Mouse (Mus musculus) gastrocnemius, postnatal 25 days (tissue): ENCODE results near the gene 2210011C24Rik. TPM values are rescaled to one million over a fixed set of nuclear protein-coding genes. Genes with fewer than 3 reads are reported as not detected.
A peak's percentile ranks its signal among the peaks of the same experiment; 100 is the strongest.
"Not testable (repeated sequence)": the region's sequence is repeated elsewhere in the genome, so short reads cannot be mapped to it uniquely, and the experiment has no call there.

Experiments
- DNase-seq: peaks from one replicate; pipeline ENCODE4 v3.0.0; 2022
- total RNA-seq, 2 experiments: library from RNA; stranded (reverse); gene quantifications; 1 replicate in 1 of 2; 2 replicates in 1 of 2; pipeline ENCODE4 v1.2.3; 2021

2210011C24Rik gene
- total RNA-seq, 2 experiments from 2014 or later = 3.3 to 5.9 TPM

DNA sequence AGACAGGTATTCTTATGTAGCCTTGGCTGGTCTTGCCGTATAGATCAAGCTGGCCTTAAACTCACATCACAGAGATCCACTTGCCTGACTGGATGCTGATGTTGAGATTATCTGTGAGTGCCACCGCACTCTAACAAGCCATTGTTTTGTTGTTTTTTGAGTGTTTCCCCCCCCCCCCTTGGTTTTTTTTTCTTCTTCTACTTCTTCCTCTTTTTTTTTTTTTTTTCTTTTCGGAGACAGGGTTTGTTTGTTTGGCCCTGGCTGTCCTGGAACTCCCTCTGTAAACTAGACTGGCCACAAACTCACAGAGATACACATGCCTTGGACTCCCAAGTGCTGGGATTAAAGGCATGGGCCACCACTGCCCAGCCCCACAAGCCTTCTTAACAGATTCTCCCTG, 17.9 kb downstream of the 2210011C24Rik start:
- DNase-seq = no peak

DNA sequence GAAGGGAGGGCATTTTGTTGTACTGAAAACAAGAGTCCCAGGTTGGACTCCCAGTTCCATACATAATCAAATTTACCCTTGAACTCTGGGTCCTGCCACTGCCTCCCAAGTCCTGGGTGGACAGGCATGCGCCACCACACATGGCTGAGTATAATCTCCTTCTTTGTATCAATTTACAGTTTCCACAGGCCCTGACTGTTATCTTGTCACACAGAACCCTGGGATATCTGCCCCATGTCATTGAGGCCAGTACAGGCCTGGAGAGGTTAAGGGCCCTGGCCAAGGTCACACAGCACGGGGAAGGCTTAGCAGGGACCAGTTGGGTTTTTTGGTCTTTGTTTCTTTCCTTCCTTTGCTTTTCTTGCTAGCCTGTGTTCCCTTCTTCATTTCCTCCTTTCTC, 19.5 kb downstream of the 2210011C24Rik start:
- DNase-seq = no peak

DNA sequence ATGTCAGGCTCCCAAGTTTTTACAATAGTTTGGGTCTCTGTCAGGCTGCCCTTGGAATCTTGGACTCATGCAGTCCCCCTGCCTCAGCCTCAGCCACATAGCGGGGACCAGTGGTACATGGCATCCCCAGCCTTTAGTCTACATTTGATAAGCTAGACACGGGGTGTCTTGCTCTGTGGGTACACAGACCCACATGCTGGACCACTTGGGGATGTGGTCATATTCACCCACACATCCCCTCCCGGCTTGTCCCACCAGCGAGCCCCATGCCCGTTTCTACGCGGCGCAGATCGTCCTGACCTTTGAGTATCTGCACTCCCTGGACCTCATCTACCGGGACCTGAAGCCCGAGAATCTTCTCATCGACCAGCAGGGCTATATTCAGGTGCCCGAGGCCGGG, 21.8 kb downstream of the 2210011C24Rik start:
- DNase-seq = no peak

DNA sequence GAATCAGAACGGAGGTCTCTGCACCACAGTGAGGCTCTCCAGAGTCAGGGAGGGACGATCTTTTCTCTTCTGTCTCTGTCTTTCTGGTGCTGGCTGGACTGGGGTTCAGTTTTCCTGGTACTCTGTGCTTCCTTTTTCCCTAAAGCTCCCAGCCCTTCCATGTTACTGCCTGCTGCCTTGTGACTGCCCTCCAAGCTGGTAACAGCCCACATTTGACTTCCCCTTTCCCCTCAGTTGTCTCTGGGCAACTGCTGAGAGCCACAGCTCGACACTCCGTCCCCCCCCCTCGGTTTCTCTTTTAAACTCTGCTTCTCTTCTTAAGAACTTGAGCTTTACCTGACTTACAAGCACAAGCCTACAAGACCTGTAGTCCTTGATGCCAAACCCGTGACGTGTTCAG, 22.7 kb downstream of the 2210011C24Rik start:
- DNase-seq = no peak

DNA sequence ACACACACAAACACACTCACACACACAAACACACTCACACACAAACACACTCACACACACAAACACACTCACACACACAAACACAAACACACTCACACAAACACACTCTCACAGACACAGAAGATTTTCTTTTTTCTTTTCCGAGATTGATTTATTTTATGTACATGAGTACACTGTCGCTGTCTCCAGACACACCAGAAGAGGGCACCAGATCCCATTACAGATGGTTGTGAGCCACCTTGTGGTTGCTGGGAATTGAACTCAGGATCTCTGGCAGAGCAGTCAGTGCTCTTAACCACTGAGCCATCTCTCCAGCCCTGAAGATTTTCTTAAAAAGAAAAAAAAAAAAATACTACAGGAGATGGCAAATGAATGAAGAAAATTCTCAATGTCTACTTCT, 28.7 kb downstream of the 2210011C24Rik start:
- not testable (repeated sequence) for DNase-seq

DNA sequence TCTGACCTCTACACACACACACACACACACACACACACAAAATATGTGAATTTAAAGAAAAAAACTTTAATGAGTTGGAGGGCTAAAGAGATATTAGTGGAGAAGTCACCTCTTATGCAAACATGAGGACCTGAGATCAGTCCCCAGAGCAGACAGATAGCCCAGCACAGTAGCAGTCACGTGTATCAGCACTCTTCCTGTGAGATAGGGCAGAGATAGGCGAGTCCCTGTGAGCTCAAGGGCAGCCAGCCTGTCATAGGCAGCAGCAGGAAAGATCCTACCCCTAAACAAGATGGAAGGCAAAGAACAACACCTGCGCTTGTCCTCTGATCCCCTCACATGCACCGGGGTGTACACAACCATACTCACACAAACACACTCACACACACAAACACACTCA, 29.5 kb downstream of the 2210011C24Rik start:
- no peak for DNase-seq

DNA sequence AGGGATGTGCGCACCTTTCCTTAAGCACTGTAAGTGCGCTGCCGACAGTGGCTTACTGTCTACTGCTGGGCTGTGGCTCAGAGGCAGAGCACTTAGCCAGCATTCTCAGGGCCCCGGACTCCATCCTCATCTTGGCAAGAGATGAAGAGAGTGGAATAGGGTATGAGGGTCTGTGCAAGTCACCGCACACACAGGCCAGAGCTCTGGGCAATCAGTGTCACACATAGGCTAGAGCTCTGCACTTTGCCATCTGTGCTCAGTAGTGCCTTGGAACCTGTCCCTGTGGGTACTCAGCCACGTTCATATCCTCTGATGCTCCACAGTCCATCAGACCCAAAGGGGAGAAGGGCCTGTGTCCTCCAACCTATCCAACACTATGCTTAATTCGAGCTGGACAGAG, 30.4 kb downstream of the 2210011C24Rik start:
- DNase-seq = no peak

DNA sequence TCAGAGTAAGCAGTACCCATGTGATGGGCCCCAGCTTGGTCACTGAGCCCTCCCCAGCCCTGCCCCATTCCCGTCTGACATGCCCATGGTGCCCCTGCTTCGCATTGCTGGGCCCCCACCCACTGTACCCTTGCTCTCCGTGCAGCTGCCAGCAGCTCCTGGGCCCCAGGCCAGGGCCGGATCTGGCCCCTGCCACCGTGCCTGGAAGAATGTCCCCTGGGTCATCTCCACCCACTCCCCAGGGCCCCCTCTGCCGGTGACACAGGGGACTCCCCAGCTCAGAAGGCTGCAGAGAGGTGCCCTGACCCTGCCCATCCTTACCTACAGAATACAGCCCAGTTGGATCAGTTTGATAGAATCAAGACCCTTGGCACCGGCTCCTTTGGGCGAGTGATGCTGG, 31.1 kb downstream of the 2210011C24Rik start:
- DNase-seq = peak; percentile 83

DNA sequence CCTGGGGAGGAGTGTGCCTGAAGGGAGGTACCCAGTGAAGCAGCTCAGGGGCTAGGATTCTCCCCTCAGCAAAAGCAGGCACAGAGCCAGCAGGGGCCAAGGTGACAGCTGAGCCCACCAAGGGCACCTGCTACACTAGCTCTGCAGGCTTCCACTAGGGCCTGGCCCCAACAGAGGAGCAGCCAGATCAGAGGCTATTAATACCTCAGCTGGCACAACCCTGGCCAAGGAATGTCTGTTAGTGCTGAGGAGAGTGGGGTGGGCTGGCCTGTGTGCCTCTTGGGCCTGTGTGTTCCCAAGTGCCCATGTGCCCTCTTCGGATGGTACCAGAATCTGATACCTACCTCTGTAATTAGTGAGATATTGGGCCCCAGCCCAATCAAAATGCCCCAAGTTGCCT, 31.7 kb downstream of the 2210011C24Rik start:
- peak; percentile 79 for DNase-seq

DNA sequence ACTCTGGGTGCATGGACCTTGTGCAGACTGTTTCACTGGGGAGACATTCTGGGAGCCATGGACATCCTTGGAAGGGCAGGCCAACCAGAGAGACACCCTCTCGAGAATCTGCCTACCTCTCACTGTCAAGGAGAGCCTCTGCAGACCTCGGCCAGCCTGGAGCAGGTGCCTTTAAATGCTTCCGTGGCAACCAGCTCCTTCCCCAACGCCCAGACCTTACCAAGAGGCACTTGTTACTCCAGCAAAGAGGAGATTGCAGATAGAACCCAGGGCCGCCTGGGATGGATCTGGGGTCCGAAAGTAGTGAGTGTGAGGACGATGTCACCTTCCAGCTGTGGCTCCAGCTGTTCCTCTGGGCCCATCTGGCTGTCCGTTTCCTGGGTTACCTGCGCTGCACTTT, 33.8 kb downstream of the 2210011C24Rik start:
- DNase-seq = no peak

DNA sequence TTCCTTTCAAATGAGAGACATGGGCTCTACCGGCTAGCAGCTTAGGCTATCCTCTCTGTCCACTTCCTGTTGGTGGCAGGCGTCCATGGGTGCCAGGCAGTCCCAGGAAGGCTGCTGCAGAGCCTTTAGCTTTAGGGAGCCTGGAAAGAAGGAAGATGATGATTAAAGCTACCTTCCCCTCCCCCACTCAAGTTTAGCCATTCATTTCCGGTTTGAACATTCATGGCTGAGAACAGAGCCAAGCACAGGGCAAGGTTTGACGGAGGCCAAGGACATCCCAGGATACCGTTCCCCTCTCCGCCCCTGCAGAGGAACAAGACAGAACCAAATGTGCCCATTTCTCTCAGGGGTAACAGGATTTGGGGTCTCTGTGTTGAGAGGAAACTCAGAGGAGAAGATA, 34.3 kb downstream of the 2210011C24Rik start:
- DNase-seq = no peak

DNA sequence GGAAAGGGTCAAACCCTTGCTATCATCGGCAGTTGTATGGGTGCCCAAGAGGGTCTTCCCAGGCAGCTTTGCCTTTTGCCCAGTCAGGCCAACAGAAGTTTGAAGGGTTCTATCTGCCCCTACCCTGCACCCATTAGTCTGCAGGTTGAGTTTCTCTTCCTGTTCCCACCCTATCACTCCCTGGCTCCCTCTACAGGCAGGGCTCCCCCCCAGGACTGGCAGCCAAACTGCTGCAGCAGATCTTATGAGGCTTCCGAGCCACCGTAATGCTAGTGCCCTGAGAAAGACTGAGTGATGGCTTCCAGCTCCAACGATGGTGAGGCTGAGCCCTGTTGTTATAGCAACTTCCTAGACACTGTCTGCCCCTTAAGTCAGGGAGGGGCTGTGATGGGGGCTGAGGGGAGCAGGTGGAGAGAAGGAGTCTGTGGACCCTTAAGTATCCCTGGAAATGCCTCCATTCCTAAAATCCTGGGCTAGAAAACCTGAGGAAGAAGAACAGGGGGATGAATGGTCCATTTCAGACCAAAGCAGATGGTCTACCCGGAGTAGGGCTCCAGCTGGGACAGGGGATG, 35.1 kb downstream of the 2210011C24Rik start:
- DNase-seq = no peak

DNA sequence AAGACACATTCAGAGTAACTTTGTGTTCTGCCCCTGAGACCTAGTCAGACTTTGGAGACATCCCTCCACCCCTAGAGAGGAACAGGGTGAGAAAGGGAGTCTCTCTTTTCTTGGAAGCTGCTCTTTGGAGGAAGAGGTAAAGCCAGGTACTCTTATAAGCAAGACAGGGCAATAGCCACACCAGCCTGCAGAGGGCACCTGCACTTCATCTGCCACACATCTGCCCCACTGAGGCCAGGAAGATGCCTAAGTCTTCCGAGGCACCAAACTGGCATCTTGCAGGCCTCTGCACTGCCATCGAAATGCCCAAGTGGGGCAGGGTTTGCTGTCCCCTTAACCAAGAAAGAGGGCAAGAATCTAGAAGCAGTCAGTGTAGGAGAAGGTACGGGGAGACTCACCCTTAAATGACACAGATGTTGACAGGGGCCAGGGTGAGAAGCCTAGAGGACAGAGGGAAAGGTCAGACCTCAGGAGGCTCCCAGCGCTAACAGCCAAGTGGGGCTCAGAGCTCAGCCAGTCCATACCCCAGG, 35.8 kb downstream of the 2210011C24Rik start:
- no peak for DNase-seq

DNA sequence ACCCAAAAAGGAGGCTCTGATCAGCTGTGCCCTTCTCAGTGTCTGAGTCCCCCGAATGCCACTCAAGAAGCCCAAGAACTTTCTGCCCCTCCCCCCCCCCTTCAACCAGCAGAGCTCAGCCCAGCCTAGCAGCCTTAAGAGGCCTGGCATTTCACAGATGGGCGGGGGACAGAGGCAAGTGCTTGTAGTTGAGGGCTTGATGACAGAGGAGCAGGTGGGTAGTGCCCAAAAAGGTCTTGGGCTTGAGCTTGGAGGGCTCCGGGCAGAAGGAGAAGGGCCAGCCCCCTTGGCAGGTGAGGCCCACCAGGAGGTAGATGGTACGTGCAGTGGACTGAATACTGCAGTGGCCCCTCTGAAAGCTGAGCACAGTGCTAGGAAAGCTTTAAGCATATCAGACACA, 37.5 kb downstream of the 2210011C24Rik start:
- DNase-seq = no peak

DNA sequence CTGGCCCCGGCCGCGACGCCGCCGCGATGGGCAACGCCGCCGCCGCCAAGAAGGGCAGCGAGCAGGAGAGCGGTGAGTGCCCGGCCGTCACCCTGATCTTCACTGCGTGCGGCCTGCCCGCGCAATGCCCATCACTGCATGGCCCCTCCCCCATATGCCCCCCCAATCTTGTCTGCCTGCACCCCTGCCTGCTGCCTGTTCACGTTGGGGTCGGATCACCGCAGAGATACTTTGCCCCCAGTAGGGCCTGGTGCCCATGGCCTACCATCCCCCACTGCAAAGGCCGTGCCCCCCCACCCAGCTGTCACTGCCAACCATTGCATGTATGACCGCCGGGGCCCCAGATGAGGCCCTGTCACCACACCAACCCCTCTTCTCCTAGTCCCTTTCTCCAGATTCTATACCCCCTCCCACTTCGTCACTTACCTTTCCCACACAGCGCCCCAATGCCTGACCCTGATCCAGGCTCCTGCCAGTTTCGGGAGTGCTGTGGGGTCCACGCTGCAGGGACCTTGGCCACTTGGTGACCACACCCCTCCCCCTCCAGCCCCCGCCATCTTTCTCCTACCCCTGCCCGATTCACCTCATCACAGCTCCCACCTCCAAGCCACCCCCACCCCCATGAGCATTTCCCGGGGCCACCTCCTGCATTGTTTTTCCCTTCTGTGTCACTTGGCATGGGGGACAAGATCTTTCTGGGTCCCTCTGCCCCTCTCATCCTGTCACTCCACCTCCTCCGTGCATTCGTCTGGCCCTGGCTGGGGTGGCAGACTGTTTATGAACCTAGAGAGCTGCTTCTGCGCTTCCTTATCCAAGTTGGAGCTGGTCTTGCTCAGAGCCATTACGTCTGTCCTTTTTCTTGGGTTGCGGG, 38.6 kb downstream of the 2210011C24Rik start:
- peak; percentile 47 for DNase-seq

DNA sequence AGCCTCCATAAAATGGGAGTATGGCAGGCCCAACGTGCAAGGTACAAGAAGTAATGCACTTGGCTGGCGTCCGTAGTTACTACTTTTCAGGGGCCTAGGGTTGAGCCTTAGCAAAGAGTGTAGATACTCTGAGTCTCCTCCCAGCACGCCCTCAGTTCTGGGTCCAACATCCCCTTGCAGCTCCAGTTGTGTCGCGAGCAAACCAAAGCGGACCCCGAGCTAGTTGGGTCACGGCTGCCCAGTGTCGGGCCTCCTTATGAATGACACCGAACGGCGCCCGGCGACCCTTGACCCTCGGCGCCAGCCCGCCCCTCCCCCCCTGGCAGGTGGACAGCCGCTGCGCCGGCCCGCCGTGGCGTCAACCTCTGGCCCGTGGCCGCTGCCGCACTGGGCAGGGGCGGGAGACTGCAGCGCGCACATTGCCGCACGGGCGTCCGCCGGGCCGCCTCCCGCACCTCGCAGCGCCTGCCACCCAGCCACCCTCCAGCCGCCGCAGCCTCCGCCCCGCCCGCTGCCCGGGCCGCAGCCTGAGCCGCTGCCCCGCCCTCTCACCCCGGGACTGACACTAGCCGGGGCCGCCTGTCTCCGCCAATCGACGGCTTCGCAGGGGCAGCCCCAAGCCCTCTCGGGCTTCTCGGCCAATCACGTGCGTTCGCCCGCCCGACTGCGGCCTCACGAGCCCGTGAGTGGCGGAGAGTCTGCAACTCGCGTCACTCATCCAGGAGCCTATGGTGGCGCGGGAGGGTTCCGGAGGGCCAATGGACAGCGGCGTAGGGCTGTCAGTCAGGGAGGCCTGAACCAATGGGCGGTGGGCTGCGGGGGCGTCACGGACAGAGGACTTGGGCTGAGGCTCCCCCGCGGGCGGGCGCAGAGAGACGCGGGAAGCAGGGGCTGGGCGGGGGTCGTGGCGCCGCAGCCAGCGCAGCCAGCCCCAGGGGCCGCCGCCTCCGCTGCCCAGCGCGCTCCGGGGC, 39.5 kb downstream of the 2210011C24Rik start, which contains the start of gene Prkaca:
TSS of gene Prkaca (plus strand) at position 844 of the 971 bp plus-strand sequence.
- peak; percentile 100 for DNase-seq

DNA sequence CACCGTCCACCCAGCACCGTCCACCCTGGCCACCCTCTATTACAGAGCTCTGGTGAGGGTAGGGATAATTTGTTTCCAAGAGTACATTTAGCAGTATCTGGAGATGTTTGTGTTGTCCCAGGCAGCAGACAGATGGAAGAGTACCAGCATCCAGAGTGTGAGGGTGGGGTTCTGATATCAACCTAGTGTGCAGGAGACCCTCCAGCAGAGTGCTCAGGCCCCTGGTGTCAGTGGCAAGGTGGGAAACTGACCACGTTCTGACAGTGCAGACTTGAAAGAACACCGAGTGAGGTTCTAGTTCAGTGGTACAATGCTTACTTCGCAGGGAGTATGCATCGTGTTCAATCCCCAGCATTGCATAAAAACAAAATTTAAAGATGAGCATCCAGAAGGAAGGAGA, 40.3 kb downstream of the 2210011C24Rik start:
- DNase-seq = no peak

DNA sequence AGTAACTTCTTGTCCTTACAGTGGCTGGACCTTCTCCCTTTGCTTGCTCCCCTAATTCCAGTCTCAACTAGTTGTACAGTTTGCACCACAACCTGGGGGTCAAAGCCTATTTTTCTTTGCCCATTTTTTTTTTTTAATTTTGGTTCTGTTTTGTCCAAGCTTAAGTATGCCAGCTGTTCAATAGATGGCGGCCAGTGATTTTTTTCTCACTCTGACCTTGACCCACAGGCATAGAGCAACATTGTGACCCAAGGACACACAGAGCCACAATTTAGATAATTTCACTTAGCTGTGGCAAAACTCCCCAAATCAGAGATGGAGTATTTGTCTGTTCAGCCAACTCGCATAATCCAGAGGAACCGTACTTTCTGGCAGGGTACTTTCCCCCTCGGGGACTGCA, 40.9 kb downstream of the 2210011C24Rik start:
- no peak for DNase-seq

DNA sequence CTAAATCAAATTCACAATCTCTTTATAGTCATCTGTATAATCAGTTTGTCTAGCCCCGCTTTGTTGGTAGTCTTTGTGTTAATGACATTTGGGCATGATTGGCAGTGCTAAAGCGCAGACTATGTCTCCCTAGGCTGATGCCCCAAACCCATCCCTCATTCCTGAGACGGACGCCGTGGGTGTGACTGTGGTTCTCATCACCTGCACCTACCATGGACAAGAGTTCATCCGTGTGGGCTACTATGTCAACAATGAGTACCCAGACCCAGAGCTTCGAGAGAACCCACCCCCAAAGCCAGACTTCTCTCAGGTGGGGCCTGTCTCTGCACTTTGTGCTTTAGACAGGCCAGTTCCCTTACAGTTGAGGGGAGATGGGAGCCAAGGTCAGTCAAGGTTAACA, 44.3 kb downstream of the 2210011C24Rik start:
- no peak for DNase-seq

DNA sequence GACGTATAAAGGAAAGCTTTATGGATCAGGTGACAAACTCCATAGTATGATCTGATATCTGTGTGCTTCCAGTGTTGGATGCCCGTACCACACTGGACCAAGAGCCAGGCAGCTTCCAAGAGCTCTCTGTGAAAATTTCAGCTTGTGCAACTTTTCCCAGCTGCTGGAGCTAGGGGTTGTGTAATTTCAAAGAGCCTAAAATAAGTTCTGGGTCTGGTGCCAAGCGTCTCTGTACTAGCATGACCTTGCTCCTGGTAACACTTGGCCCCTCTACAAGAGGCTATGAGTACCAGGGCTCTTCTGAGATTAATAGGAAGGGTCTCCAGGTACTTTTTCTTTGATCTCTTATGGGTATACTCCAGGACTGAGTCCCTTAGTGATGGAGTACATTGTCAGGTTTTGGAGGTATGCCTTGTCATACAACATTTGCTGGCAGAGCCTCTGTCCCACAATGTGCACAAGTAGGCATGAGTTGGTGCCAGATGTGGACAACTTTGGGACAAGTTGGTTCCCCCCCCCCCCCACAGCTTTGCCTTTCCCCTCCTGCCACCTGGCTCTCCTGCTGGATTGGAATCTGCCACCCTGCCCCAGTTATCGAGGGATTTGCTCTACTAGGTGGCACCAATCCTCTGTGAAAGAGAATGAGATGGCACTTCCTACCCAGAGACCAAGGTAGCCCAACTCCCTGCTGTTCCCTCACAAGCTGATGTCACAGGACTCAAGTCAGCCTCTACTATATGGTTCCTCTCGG, 47.8 kb downstream of the 2210011C24Rik start:
- peak; percentile 68 for DNase-seq
